21 mouse cellular contexts compared by ENCODE assay signal in the genomic region with DNA sequence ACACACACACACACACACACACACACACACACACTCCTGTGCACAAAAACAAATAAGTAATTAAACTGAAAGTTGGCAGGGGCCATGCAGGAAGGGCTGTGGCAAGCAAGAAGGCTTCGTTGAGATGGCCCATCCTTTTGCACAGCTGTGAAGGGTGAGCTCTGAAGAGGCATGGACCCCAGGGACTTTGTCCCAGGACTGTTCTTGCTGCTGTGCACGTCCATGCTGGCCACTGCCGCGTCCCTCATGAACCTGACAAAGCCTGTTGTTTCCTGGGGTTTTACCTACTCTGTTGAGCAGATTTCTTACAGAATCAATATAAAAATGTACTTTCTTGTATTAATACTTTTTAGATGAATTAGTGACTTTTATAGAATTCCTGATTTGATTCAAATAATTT. TPM values are rescaled to one million over a fixed set of nuclear protein-coding genes. Genes with fewer than 3 reads are reported as not detected.
DNase-seq lines count a peak whose midpoint lies in the region; ATAC-seq and TF ChIP-seq lines count a peak whose summit lies in the region.
"Had no signal": no experiment of that assay in that cellular context is flagged by ENCODE, and none has a peak within 500 bp of the region (broad histone marks: within the 10 kb centered on the region; RNA-seq: fewer than 3 reads in every experiment).

No protein-coding gene starts in this region.

- H3K4me3 ChIP-seq in intestine, embryonic 15.5 days (replicated peaks) = no peak overlapping the region
- no peak overlapping the region for H3K4me3 ChIP-seq in intestine, embryonic 16.5 days (ENCODE audit: low read length)
- H3K4me3 ChIP-seq in small intestine, adult 2 months (ENCODE audit: low read depth, low read length) = no peak overlapping the region
- H3K4me3 ChIP-seq: embryonic facial prominence, embryonic 13.5 days; embryonic facial prominence, embryonic 15.5 days; erythroblast, embryonic 14.5 days; forebrain, embryonic 13.5 days; forebrain, embryonic 15.5 days had no signal

- H3K4me1 ChIP-seq in intestine, embryonic 15.5 days (replicated peaks) = 0 out of 2 replicates have a peak, but pooled peaks cover 8% of the 10 kb centered on the region
- 0 out of 2 replicates have a peak, but pooled peaks cover 4% of the 10 kb centered on the region for H3K4me1 ChIP-seq in intestine, embryonic 16.5 days (ENCODE audit: control insufficient read depth, insufficient read depth, low read length)
- peaks cover 26% of the 10 kb centered on the region for H3K4me1 ChIP-seq in small intestine, adult 2 months (ENCODE audit: control insufficient read depth, insufficient read depth, insufficient read length, low read length)
- H3K4me1 ChIP-seq: embryonic facial prominence, embryonic 13.5 days; forebrain, embryonic 13.5 days; forebrain, embryonic 15.5 days had no signal

- H3K9me3 ChIP-seq in intestine, embryonic 15.5 days = no peaks in the 10 kb centered on the region
- no peaks in the 10 kb centered on the region for H3K9me3 ChIP-seq in intestine, embryonic 16.5 days (ENCODE audit: control insufficient read depth, low read length)
- H3K9me3 ChIP-seq: embryonic facial prominence, embryonic 13.5 days; embryonic facial prominence, embryonic 15.5 days; forebrain, embryonic 13.5 days; forebrain, embryonic 15.5 days had no signal

- peak overlapping the region; percentile 40; the same call in 1 of the 2 replicates for H3K27ac ChIP-seq in intestine, embryonic 15.5 days
- H3K27ac ChIP-seq in intestine, embryonic 16.5 days (ENCODE audit: low read length) = peak overlapping the region; percentile 53
- peak overlapping the region; percentile 47; the same call in 1 of the 2 replicates for H3K27ac ChIP-seq in small intestine, adult 2 months (ENCODE audit: insufficient read depth, low read depth, low read length)
- H3K27ac ChIP-seq: embryonic facial prominence, embryonic 13.5 days; embryonic facial prominence, embryonic 15.5 days; forebrain, embryonic 13.5 days; forebrain, embryonic 15.5 days had no signal

- no peak for DNase-seq in gastrocnemius, postnatal 10 days
- DNase-seq: adrenal gland, adult 2 months; adrenal gland, postnatal 10 days; adrenal gland, postnatal 25 days; cerebellum, adult 11 months; cerebellum, adult 18-20 months; cerebellum, adult 8-10 months; cerebellum, adult 9-11 months; cerebellum, postnatal 14 days; cerebellum, postnatal 36 days; embryo, embryonic 11 days; forebrain, postnatal 0 days had no signal

- no peaks in the 10 kb centered on the region for H3K36me3 ChIP-seq in intestine, embryonic 15.5 days
- no peaks in the 10 kb centered on the region for H3K36me3 ChIP-seq in intestine, embryonic 16.5 days (ENCODE audit: control insufficient read depth, insufficient read depth, low read length)
- peaks cover 20% of the 10 kb centered on the region for H3K36me3 ChIP-seq in small intestine, adult 2 months (ENCODE audit: control insufficient read depth, insufficient read depth, low read length)
- H3K36me3 ChIP-seq: embryonic facial prominence, embryonic 13.5 days; embryonic facial prominence, embryonic 15.5 days had no signal

- TF ChIP-seq CTCF in small intestine, adult 2 months (IDR thresholded peaks at IDR 0.05; ENCODE audit: extremely low read depth, insufficient read length, insufficient replicate concordance, low read depth, low read length) = no peak

- H3K9ac ChIP-seq in intestine, embryonic 15.5 days = no peak overlapping the region
- no peak overlapping the region for H3K9ac ChIP-seq in intestine, embryonic 16.5 days (ENCODE audit: low read depth, low read length)
- H3K9ac ChIP-seq: embryonic facial prominence, embryonic 13.5 days; embryonic facial prominence, embryonic 15.5 days; forebrain, embryonic 13.5 days; forebrain, embryonic 15.5 days; forebrain, postnatal 0 days had no signal

- H3K4me2 ChIP-seq in intestine, embryonic 15.5 days (replicated peaks) = no peak overlapping the region
- H3K4me2 ChIP-seq in intestine, embryonic 16.5 days (ENCODE audit: low read depth, low read length) = no peak overlapping the region
- H3K4me2 ChIP-seq: embryonic facial prominence, embryonic 13.5 days; embryonic facial prominence, embryonic 15.5 days; forebrain, embryonic 13.5 days; forebrain, embryonic 15.5 days had no signal

- WGBS in intestine, embryonic 15.5 days = 85% methylated on average over 4 of the region's 4 CpGs
- WGBS in intestine, embryonic 16.5 days = 79% methylated on average over 4 of the region's 4 CpGs
- WGBS in small intestine, adult 2 months = 70% methylated on average over 4 of the region's 4 CpGs

- no peak for ATAC-seq in intestine, embryonic 15.5 days
- no peak for ATAC-seq in intestine, embryonic 16.5 days
- ATAC-seq in megakaryocyte, adult 5-6 weeks (ENCODE audit: poor library complexity, severe bottlenecking) = no peak
- ATAC-seq: forebrain, embryonic 13.5 days; forebrain, embryonic 15.5 days; forebrain, postnatal 0 days had no signal

- no peaks in the 10 kb centered on the region for H3K27me3 ChIP-seq in intestine, embryonic 15.5 days (replicated peaks)
- H3K27me3 ChIP-seq in intestine, embryonic 16.5 days (replicated peaks; ENCODE audit: control insufficient read depth, insufficient read depth, low read length) = no peaks in the 10 kb centered on the region
- H3K27me3 ChIP-seq in small intestine, adult 2 months (ENCODE audit: control insufficient read depth, insufficient read depth, low read length) = no peaks in the 10 kb centered on the region
- H3K27me3 ChIP-seq: embryonic facial prominence, embryonic 13.5 days; embryonic facial prominence, embryonic 15.5 days; forebrain, embryonic 13.5 days; forebrain, embryonic 15.5 days had no signal

- no peak for TF ChIP-seq POLR2A in small intestine, adult 2 months (IDR thresholded peaks at IDR 0.05; ENCODE audit: low read depth, low read length)

RNA-seq across cellular contexts. Expression of a gene that starts 11.1 kb away (rescaled TPM):
- 6.4 and 7.7 TPM in 2 replicates for polyA plus RNA-seq in intestine, embryonic 15.5 days (2015; fragmentation: Nextera tagmentation; extraction: Ambion mirVana)
- polyA plus RNA-seq in intestine, embryonic 16.5 days (2015; fragmentation: Nextera tagmentation; extraction: Ambion mirVana) = 9.7 and 11.4 TPM in 2 replicates
- polyA plus RNA-seq in small intestine, adult 2 months (2012; rRNA removed) = 1.3 and 21.0 TPM in 2 replicates
- total RNA-seq in gastrocnemius, postnatal 10 days (2021) = 1 to 10 TPM; 3.5 to 5.8 TPM
- total RNA-seq in megakaryocyte, adult 5-6 weeks (2015) = 0.18 TPM in 1 of 2 replicates, not detected in the other
- 0.15 and 0.20 TPM in 2 replicates for total RNA-seq in megakaryocyte, adult 5-6 weeks (2017)
- polyA plus RNA-seq: erythroblast, embryonic 14.5 days had no signal

RNA-seq across cellular contexts. Expression of a gene that starts 20.0 kb away (rescaled TPM):
- 265 and 272 TPM in 2 replicates for polyA plus RNA-seq in intestine, embryonic 15.5 days (2015; fragmentation: Nextera tagmentation; extraction: Ambion mirVana)
- polyA plus RNA-seq in intestine, embryonic 16.5 days (2015; fragmentation: Nextera tagmentation; extraction: Ambion mirVana) = 369 and 438 TPM in 2 replicates
- polyA plus RNA-seq in small intestine, adult 2 months (2012; rRNA removed) = 118 and 314 TPM in 2 replicates
- total RNA-seq in gastrocnemius, postnatal 10 days (2021) = 100 to 1,000 TPM; 208 to 234 TPM
- 25.3 and 34.4 TPM in 2 replicates for total RNA-seq in megakaryocyte, adult 5-6 weeks (2015)
- 26.0 and 29.6 TPM in 2 replicates for total RNA-seq in megakaryocyte, adult 5-6 weeks (2017)
